Mouse (Mus musculus): Measurements from ENCODE around the gene Ppfia3.
"Not testable (repeated sequence)": the region's sequence is repeated elsewhere in the genome, so short reads cannot be mapped to it uniquely, and the experiment has no call there.

Ppfia3 gene

GRCm38 (mm10) chr7:45366652-45367019, at the start of gene Ppfia3:
Ppfia3 (minus strand) TSS chr7:45367019.
- DNase-seq (ENCODE audit: low read depth), result no peak

- no peak for DNase-seq (ENCODE audit: low read depth)
Measured at GRCm38 (mm10) chr7:45415636-45416035, 48.8 kb upstream of the Ppfia3 start.

GRCm38 (mm10) chr7:45414740-45415224, 48.0 kb upstream of the Ppfia3 start:
- DNase-seq (ENCODE audit: low read depth), result no peak

GRCm38 (mm10) chr7:45413864-45414739, 47.3 kb upstream of the Ppfia3 start:
- DNase-seq (ENCODE audit: low read depth), result no peak

- DNase-seq (ENCODE audit: low read depth), result no peak
Measured at GRCm38 (mm10) chr7:45413113-45413863, 46.5 kb upstream of the Ppfia3 start, which contains the start of gene Ntf5. Ntf5 (plus strand) TSS chr7:45413695.

GRCm38 (mm10) chr7:45412421-45412820, 45.6 kb upstream of the Ppfia3 start:
- no peak for DNase-seq (ENCODE audit: low read depth)

GRCm38 (mm10) chr7:45409497-45410163, 42.8 kb upstream of the Ppfia3 start:
- DNase-seq (ENCODE audit: low read depth), result no peak

- no peak for DNase-seq (ENCODE audit: low read depth)
Measured at GRCm38 (mm10) chr7:45408949-45409348, 42.1 kb upstream of the Ppfia3 start.

GRCm38 (mm10) chr7:45408351-45408750, 41.5 kb upstream of the Ppfia3 start:
- no peak for DNase-seq (ENCODE audit: low read depth)

- DNase-seq (ENCODE audit: low read depth), result no peak
Measured at GRCm38 (mm10) chr7:45407836-45408235, 41.0 kb upstream of the Ppfia3 start.

GRCm38 (mm10) chr7:45406157-45407156, 39.6 kb upstream of the Ppfia3 start:
- no peak for DNase-seq (ENCODE audit: low read depth)

- DNase-seq (ENCODE audit: low read depth), result no peak
Measured at GRCm38 (mm10) chr7:45405091-45406075, 38.6 kb upstream of the Ppfia3 start, which contains the start of gene Kcna7. Kcna7 (plus strand) TSS chr7:45405653.

GRCm38 (mm10) chr7:45403532-45404261, 36.9 kb upstream of the Ppfia3 start:
- no peak for DNase-seq (ENCODE audit: low read depth)

- DNase-seq (ENCODE audit: low read depth), result no peak
Measured at GRCm38 (mm10) chr7:45401521-45402085, 34.8 kb upstream of the Ppfia3 start.

- no peak for DNase-seq (ENCODE audit: low read depth)
Measured at GRCm38 (mm10) chr7:45396787-45397186, 30.0 kb upstream of the Ppfia3 start.

- DNase-seq (ENCODE audit: low read depth), result not testable (repeated sequence)
Measured at GRCm38 (mm10) chr7:45396337-45396775, 29.5 kb upstream of the Ppfia3 start.

GRCm38 (mm10) chr7:45395578-45396336, 28.9 kb upstream of the Ppfia3 start, which contains the start of gene Snrnp70:
Snrnp70 (minus strand) TSS chr7:45395742.
- DNase-seq (ENCODE audit: low read depth), result peak; percentile 100

- DNase-seq (ENCODE audit: low read depth), result no peak
Measured at GRCm38 (mm10) chr7:45395129-45395541, 28.3 kb upstream of the Ppfia3 start.
